Mouse (Mus musculus): ENCODE data around the gene Plcb1. TPM values are rescaled to one million over a fixed set of nuclear protein-coding genes. Genes with fewer than 3 reads are reported as not detected.

Gene Plcb1
- polyA plus RNA-seq, 1 experiment from 2014 or later, result 7.7 TPM

DNA sequence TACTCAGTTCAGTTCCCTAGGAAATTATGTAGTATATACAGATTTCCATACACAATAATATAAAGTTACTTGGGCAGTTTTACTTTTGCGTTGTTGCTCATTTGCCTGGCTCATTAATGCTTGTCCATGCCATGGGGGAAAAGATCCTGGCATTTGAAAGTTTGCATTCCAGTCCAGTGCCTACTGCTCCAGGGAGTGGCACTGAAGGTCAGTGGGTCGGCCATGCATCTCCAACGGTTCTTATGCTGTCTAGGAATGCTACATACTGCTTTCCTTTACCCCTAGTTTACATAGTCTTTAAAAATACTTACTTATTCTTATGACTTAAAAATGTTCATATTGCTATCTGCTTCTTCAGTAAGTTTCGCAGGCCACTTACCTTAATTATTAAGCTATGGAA is 156.2 kb downstream of the Plcb1 start:
- Histone ChIP-seq H3K27ac (ENCODE audit: low read depth, low read length) (no peak overlapping the region), H3K4me1 (replicated peaks; ENCODE audit: control insufficient read depth, insufficient read depth, low read length) (no peaks in the 10 kb centered on the region), H3K27me3 (replicated peaks; ENCODE audit: control insufficient read depth, insufficient read depth, low read length) (no peaks in the 10 kb centered on the region), H3K36me3 (ENCODE audit: control insufficient read depth, insufficient read depth) (no peaks in the 10 kb centered on the region), H3K9ac (ENCODE audit: low read depth, low read length) (no peak overlapping the region), H3K4me2 (replicated peaks; ENCODE audit: low read depth) (no peak overlapping the region), H3K4me3 (ENCODE audit: low read depth, low read length) (no peak overlapping the region), H3K9me3 (ENCODE audit: control insufficient read depth) (no peaks in the 10 kb centered on the region)
- no peak for TF ChIP-seq CTCF (IDR thresholded peaks at IDR 0.05; ENCODE audit: low read depth)
- no peak for ATAC-seq
- 73% methylated on average over 4 of the region's 4 CpGs for WGBS

DNA sequence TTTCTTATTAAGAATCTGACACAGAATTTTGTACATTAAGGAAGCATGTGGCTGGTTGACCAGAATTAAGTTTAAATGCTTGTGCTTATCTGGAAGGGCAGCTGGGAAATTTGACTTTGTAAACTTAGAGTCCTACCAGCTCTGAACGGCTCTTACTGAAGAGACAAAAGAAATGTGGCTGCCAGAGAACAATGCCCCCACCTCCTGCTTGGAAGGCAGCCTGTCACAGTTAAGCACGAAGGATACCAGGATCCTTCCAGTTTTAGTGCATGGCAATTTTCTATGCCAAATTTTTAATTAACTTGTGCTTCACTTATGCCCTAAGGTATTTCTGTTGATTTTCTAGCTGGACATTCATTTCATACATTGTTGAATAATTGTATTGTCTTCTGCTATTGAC is 157.1 kb downstream of the Plcb1 start:
- WGBS, result 50% methylated on average over 2 of the region's 2 CpGs
- no peak overlapping the region for H3K4me2 ChIP-seq (replicated peaks; ENCODE audit: low read depth)
- no peaks in the 10 kb centered on the region for H3K36me3 ChIP-seq (ENCODE audit: control insufficient read depth, insufficient read depth)
- no peak overlapping the region for H3K9ac ChIP-seq (ENCODE audit: low read depth, low read length)
- H3K4me1 ChIP-seq (replicated peaks; ENCODE audit: control insufficient read depth, insufficient read depth, low read length), result no peaks in the 10 kb centered on the region
- H3K27me3 ChIP-seq (replicated peaks; ENCODE audit: control insufficient read depth, insufficient read depth, low read length), result no peaks in the 10 kb centered on the region
- H3K27ac ChIP-seq (ENCODE audit: low read depth, low read length), result no peak overlapping the region
- no peak for TF ChIP-seq CTCF (IDR thresholded peaks at IDR 0.05; ENCODE audit: low read depth)
- no peak for ATAC-seq
- H3K4me3 ChIP-seq (ENCODE audit: low read depth, low read length), result no peak overlapping the region
- no peaks in the 10 kb centered on the region for H3K9me3 ChIP-seq (ENCODE audit: control insufficient read depth)

DNA sequence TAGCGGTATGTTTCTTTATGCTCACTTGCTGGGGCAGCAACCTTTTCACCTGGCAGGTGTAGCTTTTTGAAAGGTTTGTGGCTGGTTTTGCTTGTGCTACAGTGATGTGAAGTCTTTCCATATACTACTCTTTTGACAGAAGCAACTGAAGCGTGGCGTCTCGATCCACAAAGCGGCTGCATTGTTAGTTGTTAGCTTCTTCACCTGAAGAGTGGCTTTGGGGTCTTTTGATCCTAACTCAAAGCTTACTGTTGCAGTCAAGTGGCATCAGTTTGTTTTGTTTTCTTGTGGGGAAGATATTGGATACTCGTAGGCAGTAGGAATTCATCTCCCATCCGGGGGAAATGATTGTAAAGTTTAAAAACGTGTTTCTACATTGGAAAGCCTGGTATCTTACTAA is 160.5 kb downstream of the Plcb1 start:
- no peak for TF ChIP-seq CTCF (IDR thresholded peaks at IDR 0.05; ENCODE audit: low read depth)
- H3K27me3 ChIP-seq (replicated peaks; ENCODE audit: control insufficient read depth, insufficient read depth, low read length), result no peaks in the 10 kb centered on the region
- H3K9me3 ChIP-seq (ENCODE audit: control insufficient read depth), result no peaks in the 10 kb centered on the region
- WGBS, result 90% methylated on average over 8 of the region's 8 CpGs
- H3K27ac ChIP-seq (ENCODE audit: low read depth, low read length), result no peak overlapping the region
- H3K4me1 ChIP-seq (replicated peaks; ENCODE audit: control insufficient read depth, insufficient read depth, low read length), result no peaks in the 10 kb centered on the region
- H3K36me3 ChIP-seq (ENCODE audit: control insufficient read depth, insufficient read depth), result no peaks in the 10 kb centered on the region
- H3K4me2 ChIP-seq (replicated peaks; ENCODE audit: low read depth), result no peak overlapping the region
- no peak overlapping the region for H3K4me3 ChIP-seq (ENCODE audit: low read depth, low read length)
- ATAC-seq, result no peak
- H3K9ac ChIP-seq (ENCODE audit: low read depth, low read length), result no peak overlapping the region

DNA sequence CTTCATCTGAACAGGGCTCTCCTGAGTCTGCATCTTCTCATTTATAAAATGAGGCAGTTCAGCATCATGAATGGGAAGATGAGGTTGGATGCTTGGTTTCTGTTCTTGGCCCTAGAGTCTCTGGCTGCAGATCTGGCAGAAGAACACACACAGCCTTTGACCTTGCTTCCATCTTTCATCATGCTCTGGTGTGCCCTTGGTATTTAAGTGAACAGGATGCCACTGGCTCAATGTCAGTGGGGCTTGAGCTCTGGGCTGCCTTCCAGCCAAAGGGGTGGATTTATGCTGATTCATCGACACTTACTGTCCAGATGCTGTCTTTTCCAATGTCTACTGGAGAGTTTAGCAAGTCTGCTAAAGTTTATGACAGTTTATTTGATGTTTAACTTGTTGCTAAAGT is 161.0 kb downstream of the Plcb1 start:
- no peak for ATAC-seq
- Histone ChIP-seq H3K27ac (ENCODE audit: low read depth, low read length) (no peak overlapping the region), H3K27me3 (replicated peaks; ENCODE audit: control insufficient read depth, insufficient read depth, low read length) (no peaks in the 10 kb centered on the region), H3K4me3 (ENCODE audit: low read depth, low read length) (no peak overlapping the region), H3K36me3 (ENCODE audit: control insufficient read depth, insufficient read depth) (no peaks in the 10 kb centered on the region), H3K4me2 (replicated peaks; ENCODE audit: low read depth) (no peak overlapping the region), H3K9me3 (ENCODE audit: control insufficient read depth) (no peaks in the 10 kb centered on the region), H3K4me1 (replicated peaks; ENCODE audit: control insufficient read depth, insufficient read depth, low read length) (no peaks in the 10 kb centered on the region), H3K9ac (ENCODE audit: low read depth, low read length) (no peak overlapping the region)
- no peak for TF ChIP-seq CTCF (IDR thresholded peaks at IDR 0.05; ENCODE audit: low read depth)
- 63% methylated on average over 1 of the region's 1 CpGs for WGBS

DNA sequence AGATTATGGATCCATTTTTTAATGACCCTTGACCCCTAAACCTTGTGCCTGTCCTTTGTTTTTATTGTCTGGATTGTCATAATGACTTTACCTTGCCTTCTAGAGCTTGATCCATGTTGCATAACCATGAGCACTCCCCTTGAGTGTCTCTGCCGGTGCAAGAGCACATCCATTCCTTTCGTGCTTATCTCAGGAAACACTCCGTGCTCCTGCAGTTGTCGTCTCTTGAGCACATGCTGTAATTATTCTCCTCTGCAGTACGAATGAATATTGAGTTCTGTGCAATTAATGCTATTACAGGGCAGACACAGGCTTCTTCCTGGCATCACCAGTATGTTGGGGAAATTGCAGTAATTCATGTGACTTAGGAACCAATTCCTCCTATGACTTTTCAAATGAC is 166.2 kb downstream of the Plcb1 start:
- no peak overlapping the region for H3K4me2 ChIP-seq (replicated peaks; ENCODE audit: low read depth)
- 24% methylated on average over 5 of the region's 5 CpGs for WGBS
- H3K9me3 ChIP-seq (ENCODE audit: control insufficient read depth), result no peaks in the 10 kb centered on the region
- TF ChIP-seq CTCF (IDR thresholded peaks at IDR 0.05; ENCODE audit: low read depth), result no peak
- ATAC-seq, result no peak
- H3K27me3 ChIP-seq (replicated peaks; ENCODE audit: control insufficient read depth, insufficient read depth, low read length), result no peaks in the 10 kb centered on the region
- no peak overlapping the region for H3K4me3 ChIP-seq (ENCODE audit: low read depth, low read length)
- H3K36me3 ChIP-seq (ENCODE audit: control insufficient read depth, insufficient read depth), result no peaks in the 10 kb centered on the region
- H3K9ac ChIP-seq (ENCODE audit: low read depth, low read length), result no peak overlapping the region
- no peak overlapping the region for H3K27ac ChIP-seq (ENCODE audit: low read depth, low read length)
- H3K4me1 ChIP-seq (replicated peaks; ENCODE audit: control insufficient read depth, insufficient read depth, low read length), result 0 out of 2 replicates have a peak, but pooled peaks cover 3% of the 10 kb centered on the region

DNA sequence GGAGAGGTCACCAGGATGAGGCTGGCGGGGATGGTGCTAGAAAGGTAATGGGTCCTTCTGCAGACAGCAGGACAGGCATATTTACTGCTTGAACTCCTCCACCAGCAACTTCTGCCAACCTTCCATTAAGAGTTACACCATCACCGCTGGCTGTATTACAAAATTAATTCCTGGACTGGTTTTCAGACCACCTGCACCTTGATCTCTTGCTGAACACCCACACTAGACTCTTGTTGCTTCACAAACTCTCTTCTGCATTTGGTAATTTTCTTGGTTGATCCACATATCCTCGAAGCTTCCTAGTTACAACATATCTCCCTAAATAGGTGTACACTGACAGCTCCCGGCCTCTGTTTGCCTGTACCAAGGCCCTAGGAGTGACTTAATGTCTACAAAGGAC is 170.6 kb downstream of the Plcb1 start:
- peaks cover 3% of the 10 kb centered on the region; the same call in 1 of the 2 replicates for H3K4me1 ChIP-seq (replicated peaks; ENCODE audit: control insufficient read depth, insufficient read depth, low read length)
- H3K9me3 ChIP-seq (ENCODE audit: control insufficient read depth), result no peaks in the 10 kb centered on the region
- no peak overlapping the region for H3K4me2 ChIP-seq (replicated peaks; ENCODE audit: low read depth)
- no peak overlapping the region for H3K27ac ChIP-seq (ENCODE audit: low read depth, low read length)
- 90% methylated on average over 4 of the region's 4 CpGs for WGBS
- ATAC-seq, result no peak
- no peak for TF ChIP-seq CTCF (IDR thresholded peaks at IDR 0.05; ENCODE audit: low read depth)
- H3K9ac ChIP-seq (ENCODE audit: low read depth, low read length), result no peak overlapping the region
- no peaks in the 10 kb centered on the region for H3K36me3 ChIP-seq (ENCODE audit: control insufficient read depth, insufficient read depth)
- no peak overlapping the region for H3K4me3 ChIP-seq (ENCODE audit: low read depth, low read length)
- H3K27me3 ChIP-seq (replicated peaks; ENCODE audit: control insufficient read depth, insufficient read depth, low read length), result no peaks in the 10 kb centered on the region

DNA sequence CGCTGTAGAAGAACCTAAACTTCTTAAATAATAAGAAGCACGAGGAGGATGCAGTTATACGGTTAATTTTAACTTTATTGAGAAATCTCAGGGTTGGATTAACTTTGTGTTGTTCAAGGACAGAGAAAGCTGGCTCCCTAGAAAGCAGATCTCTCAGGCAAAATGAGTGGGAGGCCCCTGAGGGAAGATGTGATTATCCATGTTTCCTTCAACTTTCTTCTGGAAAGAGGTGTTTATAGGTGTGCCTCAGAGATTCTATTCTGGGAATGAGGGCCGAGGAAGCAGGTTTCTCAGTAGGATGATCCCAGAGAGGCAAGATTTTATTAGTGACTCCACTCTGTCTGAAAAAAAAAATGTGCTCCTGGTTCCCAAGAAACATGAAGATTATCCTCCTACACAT is 180.3 kb downstream of the Plcb1 start:
- Histone ChIP-seq H3K9me3 (ENCODE audit: control insufficient read depth) (no peaks in the 10 kb centered on the region), H3K27me3 (replicated peaks; ENCODE audit: control insufficient read depth, insufficient read depth, low read length) (no peaks in the 10 kb centered on the region), H3K4me3 (ENCODE audit: low read depth, low read length) (no peak overlapping the region), H3K4me1 (replicated peaks; ENCODE audit: control insufficient read depth, insufficient read depth, low read length) (no peaks in the 10 kb centered on the region; the same call in 1 of the 2 replicates), H3K4me2 (replicated peaks; ENCODE audit: low read depth) (no peak overlapping the region), H3K9ac (ENCODE audit: low read depth, low read length) (no peak overlapping the region), H3K36me3 (ENCODE audit: control insufficient read depth, insufficient read depth) (no peaks in the 10 kb centered on the region), H3K27ac (ENCODE audit: low read depth, low read length) (no peak overlapping the region)
- TF ChIP-seq CTCF (IDR thresholded peaks at IDR 0.05; ENCODE audit: low read depth), result no peak
- no peak for ATAC-seq
- 79% methylated on average over 4 of the region's 4 CpGs for WGBS
